Mouse (Mus musculus) 416B (cell line): ENCODE measurements around the gene Pak7.

ENCODE experiments used
- DNase-seq: peaks from one replicate; pipeline ENCODE4 v3.0.0; 2011; ENCODE audit warnings: low read depth

Pak7 gene

DNA sequence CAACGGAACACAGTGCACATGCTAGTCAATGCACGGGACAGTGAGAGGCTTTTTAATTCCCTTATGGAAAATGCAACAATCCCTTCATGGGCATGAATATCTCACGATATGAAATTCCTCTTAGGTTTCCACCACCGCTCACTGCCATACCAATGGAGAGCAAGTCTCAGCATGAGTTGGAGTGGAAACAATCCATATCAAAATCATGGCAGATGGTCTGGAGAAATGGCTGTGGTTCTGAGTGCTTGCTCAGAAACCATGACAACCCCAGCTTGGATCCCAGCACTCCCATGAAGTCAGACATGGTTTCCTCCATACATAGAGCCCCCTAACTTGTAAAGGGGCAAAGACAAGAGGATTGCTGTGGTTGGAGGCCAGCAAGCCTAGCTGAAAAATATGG, 339.3 kb downstream of the Pak7 start:
- DNase-seq, result no peak
